Mouse (Mus musculus): Measurements from ENCODE around the gene Slc13a5.

Gene Slc13a5

GRCm38 (mm10) chr11:72205256-72205655, 61.8 kb downstream of the Slc13a5 start:
- peak; percentile 25 to 35 for DNase-seq (ENCODE audit: low spot score in 2 of 2)

GRCm38 (mm10) chr11:72203440-72203839, 63.6 kb downstream of the Slc13a5 start:
- no peak for DNase-seq (ENCODE audit: low spot score in 2 of 2)

- no peak for DNase-seq (ENCODE audit: low spot score in 2 of 2)
These were observed 70.5 kb downstream of the Slc13a5 start for GRCm38 (mm10) chr11:72196506-72196905.

- DNase-seq (ENCODE audit: low spot score in 2 of 2), result no peak
These were observed 72.8 kb downstream of the Slc13a5 start for GRCm38 (mm10) chr11:72194259-72194658.
